Mouse (Mus musculus) left cerebral cortex, adult 8-10 months (tissue): ENCODE data around the gene Kcnab1. TPM values are rescaled to one million over a fixed set of nuclear protein-coding genes. Genes with fewer than 3 reads are reported as not detected.
"Not testable (repeated sequence)": the region's sequence is repeated elsewhere in the genome, so short reads cannot be mapped to it uniquely, and the experiment has no call there.

ENCODE experiments used
- DNase-seq, 2 experiments: peaks; one replicate each; pipeline ENCODE4 v3.0.0; 2022; ENCODE audit warnings: low spot score in 2 of 2
- total RNA-seq, 4 experiments: library from RNA; stranded (reverse); gene quantifications; 2 replicates each; pipeline ENCODE4 v1.2.4; 2022

Kcnab1 gene
- total RNA-seq, 4 experiments from 2014 or later: 129 to 161 (median 157) TPM

GRCm38 (mm10) chr3:65363438-65363837, 254.3 kb downstream of the Kcnab1 start:
- DNase-seq: no peak

- no peak for DNase-seq
Observed at GRCm38 (mm10) chr3:65365184-65365583, 256.0 kb downstream of the Kcnab1 start.

GRCm38 (mm10) chr3:65365921-65366710, 256.9 kb downstream of the Kcnab1 start:
- DNase-seq: no peak

- no peak for DNase-seq
Observed at GRCm38 (mm10) chr3:65367944-65368343, 258.8 kb downstream of the Kcnab1 start.

- DNase-seq: no peak
Observed at GRCm38 (mm10) chr3:65372552-65372951, 263.4 kb downstream of the Kcnab1 start.

GRCm38 (mm10) chr3:65373594-65374182, 264.5 kb downstream of the Kcnab1 start:
- no peak for DNase-seq

GRCm38 (mm10) chr3:65374729-65375128, 265.5 kb downstream of the Kcnab1 start:
- DNase-seq: no peak

- DNase-seq: no peak
Observed at GRCm38 (mm10) chr3:65378724-65379123, 269.5 kb downstream of the Kcnab1 start.

- no peak for DNase-seq
Observed at GRCm38 (mm10) chr3:65379884-65380539, 270.8 kb downstream of the Kcnab1 start.

- no peak for DNase-seq
Observed at GRCm38 (mm10) chr3:65381094-65381493, 271.9 kb downstream of the Kcnab1 start.

GRCm38 (mm10) chr3:65384431-65384830, 275.2 kb downstream of the Kcnab1 start:
- no peak for DNase-seq

- no peak for DNase-seq
Observed at GRCm38 (mm10) chr3:65385771-65386170, 276.6 kb downstream of the Kcnab1 start.

- DNase-seq: no peak
Observed at GRCm38 (mm10) chr3:65391222-65391783, 282.1 kb downstream of the Kcnab1 start.

GRCm38 (mm10) chr3:65391784-65392420, 282.7 kb downstream of the Kcnab1 start:
- peak; percentile 15 to 18 for DNase-seq

- DNase-seq: peak; percentile 93 to 98
Observed at GRCm38 (mm10) chr3:65392421-65392817, 283.2 kb downstream of the Kcnab1 start, which contains the start of gene Ssr3. Gene Ssr3 (minus strand): TSS chr3:65392623.

GRCm38 (mm10) chr3:65395111-65395510, 285.9 kb downstream of the Kcnab1 start:
- DNase-seq: not testable (repeated sequence)

- no peak for DNase-seq
Observed at GRCm38 (mm10) chr3:65396835-65397504, 287.8 kb downstream of the Kcnab1 start.

- no peak for DNase-seq
Observed at GRCm38 (mm10) chr3:65397566-65397965, 288.4 kb downstream of the Kcnab1 start.

- no peak for DNase-seq
Observed at GRCm38 (mm10) chr3:65405781-65406180, 296.6 kb downstream of the Kcnab1 start.

- no peak for DNase-seq
Observed at GRCm38 (mm10) chr3:65407891-65408290, 298.7 kb downstream of the Kcnab1 start.

GRCm38 (mm10) chr3:65416571-65416970, 307.4 kb downstream of the Kcnab1 start:
- DNase-seq: no peak
